Mouse (Mus musculus): ENCODE data around the gene Kcne1.

DNA sequence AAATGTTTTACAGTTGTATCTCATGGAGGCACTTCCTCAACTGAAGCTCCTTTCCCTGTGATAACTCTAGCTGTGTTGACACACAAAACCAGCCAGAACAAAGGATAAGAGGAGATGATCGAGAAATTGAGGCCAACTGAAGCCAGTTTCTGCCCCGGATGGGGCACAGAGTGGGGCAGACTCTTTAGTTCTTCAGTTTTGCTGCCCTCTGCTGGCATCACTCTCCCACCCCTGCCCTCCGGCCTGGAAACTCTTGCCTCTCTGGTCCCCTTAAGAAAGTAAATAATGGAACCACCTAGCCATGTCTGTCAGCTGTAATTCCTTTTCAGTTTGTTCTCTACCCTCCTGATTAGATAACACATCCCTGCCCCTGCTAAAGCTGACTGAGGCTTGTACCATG, 51.3 kb downstream of the Kcne1 start:
- TF ChIP-seq CHD2 (IDR thresholded peaks at IDR 0.05; ENCODE audit: low read depth, low read length) (no peak), ZC3H11A (IDR thresholded peaks at IDR 0.05; ENCODE audit: borderline replicate concordance, low read depth, low read length) (no peak), MAFK (IDR thresholded peaks at IDR 0.05; ENCODE audit: insufficient read depth, low read depth, low read length) (no peak), HCFC1 (IDR thresholded peaks at IDR 0.05; ENCODE audit: borderline replicate concordance, insufficient read depth, low read length) (no peak), ZNF384 (IDR thresholded peaks at IDR 0.05; ENCODE audit: low read depth, low read length) (no peak)

Measured in ES-E14 (cell line).